Mouse (Mus musculus): ENCODE measurements around the gene Rptn. TPM values are rescaled to one million over a fixed set of nuclear protein-coding genes. Genes with fewer than 3 reads are reported as not detected.

Gene Rptn
- 1.2 and 6.0 TPM in 2 replicates for polyA plus RNA-seq (2015; fragmentation: Nextera tagmentation; extraction: Ambion mirVana)

DNA sequence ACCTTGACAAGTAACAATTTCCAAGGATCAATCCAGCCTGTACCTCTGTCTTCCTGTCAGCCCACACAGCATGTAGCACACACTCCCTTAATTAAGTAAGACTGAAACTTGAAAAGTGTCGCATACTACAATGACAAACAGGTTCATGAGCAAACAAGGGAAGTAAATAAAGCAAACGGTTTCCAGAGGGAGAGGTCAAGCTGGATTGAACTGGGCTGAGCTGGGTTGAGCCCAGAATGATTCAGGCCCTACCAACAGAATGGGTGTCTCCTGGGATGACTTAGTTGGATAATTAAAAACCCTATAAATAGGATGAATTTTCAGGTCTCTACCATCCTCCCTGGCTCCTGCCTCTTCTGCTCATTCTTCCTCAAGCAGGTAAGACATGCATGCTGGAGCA is at the start of gene Rptn:
Gene Rptn, plus strand, starts transcription at position 334 of the 400 bp plus-strand sequence.
- H3K36me3 ChIP-seq = no peaks in the 10 kb centered on the region
- H3K4me2 ChIP-seq = no peak within 1 kb of the TSS
- no peak within 1 kb of the TSS for H3K4me3 ChIP-seq (replicated peaks)
- 56% methylated on average over 2 of the region's 2 CpGs for WGBS
- ATAC-seq (ENCODE audit: insufficient read depth, low FRiP score, low read depth) = no peak
- no peaks in the 10 kb centered on the region for H3K4me1 ChIP-seq
- H3K9ac ChIP-seq = no peak within 1 kb of the TSS
- H3K27me3 ChIP-seq (replicated peaks) = no peaks in the 10 kb centered on the region
- no peak within 1 kb of the TSS for H3K27ac ChIP-seq
- H3K9me3 ChIP-seq = no peaks in the 10 kb centered on the region

DNA sequence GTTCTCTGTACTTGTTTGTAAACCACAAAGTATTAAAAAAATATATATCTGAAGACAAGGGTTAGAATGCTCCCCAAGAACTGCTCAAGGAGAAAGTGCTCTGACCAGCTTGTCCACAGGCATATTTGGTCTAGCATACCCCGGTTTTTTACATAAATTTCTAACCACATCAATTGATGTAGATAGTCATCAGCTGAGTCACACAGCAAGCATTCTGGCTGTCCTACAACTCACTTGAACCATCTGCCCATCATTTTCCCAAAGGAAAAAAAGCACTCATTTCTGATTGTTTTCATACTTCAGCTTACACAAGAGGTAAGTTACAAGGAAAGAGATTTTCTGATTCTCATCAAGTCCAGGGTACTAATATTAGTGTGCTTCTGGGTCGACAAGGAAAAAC is 46.6 kb upstream of the Rptn start:
- 77% methylated on average over 2 of the region's 2 CpGs for WGBS
- H3K4me3 ChIP-seq (replicated peaks) = no peak overlapping the region
- no peaks in the 10 kb centered on the region for H3K4me1 ChIP-seq
- ATAC-seq (ENCODE audit: insufficient read depth, low FRiP score, low read depth) = no peak
- no peaks in the 10 kb centered on the region for H3K36me3 ChIP-seq
- H3K9me3 ChIP-seq = no peaks in the 10 kb centered on the region
- H3K4me2 ChIP-seq = no peak overlapping the region
- H3K9ac ChIP-seq = no peak overlapping the region
- H3K27me3 ChIP-seq (replicated peaks) = no peaks in the 10 kb centered on the region
- H3K27ac ChIP-seq = no peak overlapping the region

DNA sequence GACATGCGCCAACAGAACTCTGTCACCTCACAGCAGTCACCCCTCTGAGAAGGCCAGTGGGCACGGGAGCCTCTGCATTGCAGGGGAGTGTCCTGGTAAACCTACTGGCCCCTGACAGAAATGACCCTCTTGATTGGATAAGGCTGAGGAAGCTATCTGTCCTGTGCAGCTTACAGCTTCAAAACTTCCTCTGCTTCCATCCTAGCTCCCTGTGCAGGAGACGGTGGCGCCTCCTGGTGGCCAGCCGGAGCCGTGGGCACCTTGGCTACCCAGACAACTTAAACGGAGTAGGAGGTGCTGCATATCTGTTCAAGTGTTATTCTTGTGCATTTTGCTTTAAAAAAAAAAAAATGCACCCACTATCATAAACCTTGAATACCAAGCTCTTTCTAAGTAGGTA is 33.5 kb upstream of the Rptn start:
- no peak overlapping the region for H3K4me2 ChIP-seq
- WGBS = 19% methylated on average over 7 of the region's 7 CpGs

DNA sequence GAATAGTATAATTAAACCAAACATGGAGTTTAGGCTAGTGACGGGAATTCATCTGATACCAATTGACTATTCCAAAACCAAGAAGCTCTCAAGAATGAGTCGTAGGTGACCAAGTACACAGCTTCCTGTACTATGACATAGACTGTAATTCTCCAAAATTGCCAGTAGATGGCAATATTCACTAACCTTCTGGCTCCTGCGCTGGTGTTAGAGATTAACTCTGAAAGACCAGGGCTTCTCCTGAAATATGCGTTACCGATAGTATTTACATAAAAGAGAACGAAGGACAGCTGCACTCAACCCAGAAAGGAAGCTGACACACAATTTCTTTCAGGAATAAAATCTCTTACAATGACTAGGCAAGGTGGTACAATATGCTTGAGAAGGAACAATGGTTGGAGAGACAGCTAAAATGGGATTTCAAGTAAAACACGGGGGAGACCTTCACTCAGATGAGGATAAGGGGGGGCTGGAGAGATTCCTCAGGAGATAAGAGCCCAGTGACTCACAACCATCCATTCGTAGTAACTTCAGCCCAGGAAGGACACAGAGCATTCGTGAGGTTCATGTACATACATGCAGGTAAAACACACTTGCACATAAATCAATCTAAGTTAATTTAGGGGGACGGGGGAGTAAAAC is 31.4 kb upstream of the Rptn start:
- peak overlapping the region; percentile 39 for H3K4me2 ChIP-seq
- H3K9ac ChIP-seq = no peak overlapping the region
- H3K27ac ChIP-seq = no peak overlapping the region
- H3K36me3 ChIP-seq = no peaks in the 10 kb centered on the region
- no peaks in the 10 kb centered on the region for H3K27me3 ChIP-seq (replicated peaks)
- no peaks in the 10 kb centered on the region for H3K4me1 ChIP-seq
- ATAC-seq (ENCODE audit: insufficient read depth, low FRiP score, low read depth) = peak; percentile 55; the same call in 1 of the 2 replicates
- H3K9me3 ChIP-seq = no peaks in the 10 kb centered on the region
- 10% methylated on average over 10 of the region's 10 CpGs for WGBS
- H3K4me3 ChIP-seq (replicated peaks) = no peak overlapping the region

More for the DNA sequence above, 33.5 kb upstream of the Rptn start:
- Histone ChIP-seq H3K4me3 (replicated peaks) (no peak overlapping the region), H3K4me1 (no peaks in the 10 kb centered on the region), H3K36me3 (no peaks in the 10 kb centered on the region), H3K9ac (no peak overlapping the region), H3K9me3 (no peaks in the 10 kb centered on the region), H3K27me3 (replicated peaks) (no peaks in the 10 kb centered on the region), H3K27ac (no peak overlapping the region)
- no peak for ATAC-seq (ENCODE audit: insufficient read depth, low FRiP score, low read depth)

DNA sequence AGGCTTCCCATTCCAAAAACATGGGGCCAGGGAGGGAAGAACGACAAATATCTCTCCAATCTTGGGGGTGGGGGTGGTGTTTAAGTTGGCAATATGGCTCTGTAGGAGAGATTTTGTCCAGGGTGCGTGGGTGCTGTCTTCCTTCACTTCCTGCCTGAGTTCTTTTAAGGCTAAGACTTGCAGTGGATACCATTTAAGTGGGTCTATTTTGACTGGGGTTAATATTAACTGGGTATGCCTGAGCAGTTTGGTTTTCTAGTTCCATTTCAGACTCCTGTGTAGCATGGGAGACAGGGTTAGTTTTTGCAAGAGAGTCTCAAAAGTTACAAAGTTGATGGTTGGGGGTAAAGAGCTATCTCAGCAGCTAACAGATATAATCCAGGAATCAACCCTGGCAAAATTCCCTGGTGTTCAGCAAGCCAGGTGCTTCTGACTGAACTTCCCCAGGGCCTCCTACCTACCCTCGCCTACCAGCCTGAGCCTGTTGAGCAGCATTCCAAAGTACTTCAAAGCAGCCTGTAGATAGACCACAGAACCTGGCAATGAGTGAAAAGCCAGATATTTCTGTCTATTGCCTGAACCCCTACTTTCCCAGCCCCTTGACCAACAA is 26.4 kb upstream of the Rptn start:
- Histone ChIP-seq H3K9me3 (no peaks in the 10 kb centered on the region), H3K9ac (no peak overlapping the region), H3K4me3 (replicated peaks) (no peak overlapping the region), H3K4me1 (no peaks in the 10 kb centered on the region), H3K4me2 (no peak overlapping the region), H3K36me3 (no peaks in the 10 kb centered on the region), H3K27me3 (replicated peaks) (no peaks in the 10 kb centered on the region), H3K27ac (peak overlapping the region; percentile 78)
- WGBS = 40% methylated on average over 3 of the region's 3 CpGs
- ATAC-seq (ENCODE audit: insufficient read depth, low FRiP score, low read depth) = peak; percentile 86; the same call in 1 of the 2 replicates

DNA sequence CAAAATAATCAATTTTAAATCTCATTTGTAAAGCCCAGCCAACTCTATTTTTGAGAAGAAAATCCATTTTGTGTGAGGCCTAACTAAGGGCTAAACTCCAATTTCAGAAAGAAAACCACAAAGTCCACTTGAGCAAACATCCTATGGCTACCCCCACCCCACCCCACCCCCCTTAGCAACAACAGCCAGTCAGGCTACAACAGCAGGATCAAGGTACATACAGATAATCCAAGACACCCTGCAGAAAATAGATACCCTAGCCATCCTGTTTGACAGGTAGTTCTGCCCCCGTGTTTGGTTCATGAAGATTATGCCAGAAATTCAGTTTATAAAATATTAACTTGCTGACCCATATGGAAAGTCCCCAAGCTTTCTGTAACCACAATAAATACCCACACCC is 25.3 kb upstream of the Rptn start:
- Histone ChIP-seq H3K4me3 (replicated peaks) (no peak overlapping the region), H3K27ac (peak overlapping the region; percentile 64; the same call in 1 of the 2 replicates), H3K4me2 (no peak overlapping the region), H3K9ac (no peak overlapping the region), H3K4me1 (no peaks in the 10 kb centered on the region), H3K27me3 (replicated peaks) (no peaks in the 10 kb centered on the region), H3K9me3 (no peaks in the 10 kb centered on the region), H3K36me3 (no peaks in the 10 kb centered on the region)
- 48% methylated on average over 1 of the region's 1 CpGs for WGBS
- ATAC-seq (ENCODE audit: insufficient read depth, low FRiP score, low read depth) = no peak

DNA sequence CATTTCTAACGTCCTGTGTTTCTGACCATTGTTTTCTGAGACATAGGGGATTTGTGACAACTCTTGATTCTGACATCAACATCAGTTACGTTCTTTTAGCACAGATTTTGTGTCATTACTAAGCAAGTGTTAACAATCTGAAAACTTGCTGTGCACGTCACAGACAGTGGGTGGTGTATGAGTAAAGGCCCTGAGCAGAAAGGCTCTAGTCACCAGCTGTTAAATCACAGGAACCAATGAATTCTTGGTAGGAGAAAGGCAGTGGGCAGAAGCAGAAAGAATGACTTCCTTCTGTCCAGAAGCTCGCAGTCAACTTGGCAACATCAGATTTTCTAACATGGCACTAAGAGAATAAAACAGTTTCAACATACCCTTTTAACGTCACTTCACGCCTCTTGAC is 20.1 kb upstream of the Rptn start:
- no peak overlapping the region for H3K4me3 ChIP-seq (replicated peaks)
- no peak for ATAC-seq (ENCODE audit: insufficient read depth, low FRiP score, low read depth)
- H3K36me3 ChIP-seq = no peaks in the 10 kb centered on the region
- no peak overlapping the region for H3K9ac ChIP-seq
- H3K27me3 ChIP-seq (replicated peaks) = no peaks in the 10 kb centered on the region
- no peak overlapping the region for H3K4me2 ChIP-seq
- 71% methylated on average over 6 of the region's 6 CpGs for WGBS
- no peak overlapping the region for H3K27ac ChIP-seq
- no peaks in the 10 kb centered on the region for H3K9me3 ChIP-seq
- no peaks in the 10 kb centered on the region for H3K4me1 ChIP-seq

DNA sequence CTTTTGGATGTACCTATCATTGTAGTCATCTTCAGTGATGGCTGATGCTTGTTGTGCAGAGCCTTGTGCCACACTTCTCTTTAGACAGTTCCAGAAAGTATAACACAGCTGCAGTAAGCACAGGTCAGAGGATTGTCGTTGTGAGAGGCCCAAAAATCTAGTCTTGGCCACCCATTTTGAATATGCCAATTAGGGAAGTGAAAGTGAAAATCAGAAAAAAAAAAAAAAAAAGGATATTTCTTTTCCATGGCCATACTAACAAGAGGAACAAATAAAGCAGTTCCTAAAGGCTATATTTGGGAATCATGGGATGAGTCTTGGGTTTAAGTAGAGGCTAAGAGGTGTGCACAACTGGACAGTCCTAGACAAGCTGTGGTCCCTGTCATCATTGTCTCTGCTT is 18.3 kb upstream of the Rptn start:
- Histone ChIP-seq H3K9me3 (no peaks in the 10 kb centered on the region), H3K27me3 (replicated peaks) (no peaks in the 10 kb centered on the region), H3K4me1 (no peaks in the 10 kb centered on the region), H3K36me3 (no peaks in the 10 kb centered on the region), H3K27ac (no peak overlapping the region), H3K9ac (no peak overlapping the region), H3K4me2 (no peak overlapping the region), H3K4me3 (replicated peaks) (no peak overlapping the region)
- 69% methylated on average over 1 of the region's 1 CpGs for WGBS
- ATAC-seq (ENCODE audit: insufficient read depth, low FRiP score, low read depth) = no peak

DNA sequence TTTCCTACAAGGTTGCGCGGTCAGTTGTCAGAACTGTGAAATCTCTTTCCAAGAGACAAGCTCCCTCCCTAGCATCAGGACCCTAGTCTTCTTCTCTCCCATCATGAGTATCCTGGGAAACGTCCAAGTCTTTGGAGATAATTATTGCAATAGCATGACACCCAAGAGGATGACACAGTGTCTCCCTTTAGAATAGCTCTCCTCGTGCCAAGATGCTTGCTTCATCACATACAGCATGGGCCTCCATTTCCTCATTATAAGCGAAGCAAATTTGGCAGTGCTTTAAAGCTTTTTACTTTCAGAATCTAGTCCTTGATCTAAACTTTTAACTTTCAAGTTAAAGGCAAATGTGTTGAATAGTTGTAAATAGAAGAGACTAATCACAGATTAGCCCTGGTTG is 17.9 kb upstream of the Rptn start:
- Histone ChIP-seq H3K27ac (no peak overlapping the region), H3K9me3 (no peaks in the 10 kb centered on the region), H3K27me3 (replicated peaks) (no peaks in the 10 kb centered on the region), H3K4me3 (replicated peaks) (no peak overlapping the region), H3K4me2 (no peak overlapping the region), H3K9ac (no peak overlapping the region), H3K4me1 (0 out of 2 replicates have a peak, but pooled peaks cover 1% of the 10 kb centered on the region), H3K36me3 (no peaks in the 10 kb centered on the region)
- 87% methylated on average over 5 of the region's 5 CpGs for WGBS
- no peak for ATAC-seq (ENCODE audit: insufficient read depth, low FRiP score, low read depth)

DNA sequence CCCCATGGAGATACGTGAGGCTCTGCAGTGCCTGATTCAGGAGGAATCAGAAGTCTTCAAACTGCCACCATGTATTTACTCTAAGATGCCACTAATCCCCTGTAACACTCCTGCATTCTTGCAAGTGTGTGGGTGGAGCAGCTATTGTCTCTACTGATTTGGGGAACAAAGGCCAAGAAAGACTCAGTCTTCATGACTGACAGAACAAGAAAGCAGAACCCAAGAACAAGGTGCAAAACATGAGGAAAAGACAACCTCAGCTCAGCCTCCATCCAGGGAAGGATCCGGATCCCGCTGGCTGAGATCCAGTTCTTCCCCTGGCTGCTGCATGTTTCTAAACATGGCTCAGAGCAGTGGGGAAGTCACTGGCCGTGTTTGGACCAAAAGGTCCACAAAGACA is 15.4 kb upstream of the Rptn start:
- WGBS = 65% methylated on average over 4 of the region's 4 CpGs
- no peak overlapping the region for H3K27ac ChIP-seq
- no peak for ATAC-seq (ENCODE audit: insufficient read depth, low FRiP score, low read depth)
- no peak overlapping the region for H3K4me3 ChIP-seq (replicated peaks)
- H3K4me1 ChIP-seq = 0 out of 2 replicates have a peak, but pooled peaks cover 3% of the 10 kb centered on the region
- no peak overlapping the region for H3K9ac ChIP-seq
- H3K4me2 ChIP-seq = no peak overlapping the region
- H3K36me3 ChIP-seq = no peaks in the 10 kb centered on the region
- H3K27me3 ChIP-seq (replicated peaks) = no peaks in the 10 kb centered on the region
- H3K9me3 ChIP-seq = no peaks in the 10 kb centered on the region

DNA sequence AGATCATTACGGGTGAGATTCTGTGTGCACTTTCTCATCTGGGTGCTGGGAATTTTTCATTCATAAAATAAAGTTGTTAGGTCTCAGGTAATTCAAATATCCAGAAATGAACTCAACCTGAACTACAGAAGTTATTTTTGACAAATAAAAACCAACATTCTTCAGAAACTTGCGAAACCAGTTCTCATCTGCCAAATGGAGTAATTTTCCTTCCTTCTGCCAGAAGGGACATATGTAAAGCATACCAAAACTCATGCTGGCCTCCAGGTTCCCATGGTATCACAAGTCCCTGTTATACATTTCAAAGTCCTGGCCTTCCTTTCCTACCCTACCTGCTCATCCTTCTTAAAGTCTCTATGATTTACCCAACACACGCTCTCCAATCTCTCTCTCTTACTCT is 10.4 kb downstream of the Rptn start:
- Histone ChIP-seq H3K9ac (no peak overlapping the region), H3K4me3 (replicated peaks) (no peak overlapping the region), H3K36me3 (no peaks in the 10 kb centered on the region), H3K27ac (no peak overlapping the region), H3K27me3 (replicated peaks) (no peaks in the 10 kb centered on the region), H3K9me3 (no peaks in the 10 kb centered on the region), H3K4me1 (no peaks in the 10 kb centered on the region), H3K4me2 (no peak overlapping the region)
- 86% methylated on average over 3 of the region's 3 CpGs for WGBS
- no peak for ATAC-seq (ENCODE audit: insufficient read depth, low FRiP score, low read depth)

DNA sequence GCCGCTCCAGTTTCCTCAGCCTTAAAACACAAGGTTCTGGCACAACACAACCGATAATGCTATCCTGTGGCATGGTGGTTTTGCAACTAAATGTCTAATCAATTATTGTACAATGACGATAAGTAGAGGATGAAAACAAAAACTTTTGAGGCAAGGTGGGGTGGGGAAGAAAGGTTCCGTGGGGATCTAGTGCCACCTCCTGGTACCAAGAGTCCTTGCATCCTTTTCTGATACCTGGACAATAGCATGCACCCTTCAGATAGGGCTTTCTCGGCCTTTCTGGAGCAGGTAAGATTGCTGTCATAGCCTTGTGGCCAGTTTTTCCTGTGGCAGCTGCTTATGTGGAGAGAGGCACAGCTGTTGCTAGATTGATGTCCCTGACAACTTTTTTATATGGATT is 13.5 kb downstream of the Rptn start:
- Histone ChIP-seq H3K4me3 (replicated peaks) (no peak overlapping the region), H3K27me3 (replicated peaks) (no peaks in the 10 kb centered on the region), H3K4me2 (no peak overlapping the region), H3K9ac (no peak overlapping the region), H3K9me3 (no peaks in the 10 kb centered on the region), H3K36me3 (no peaks in the 10 kb centered on the region), H3K27ac (no peak overlapping the region), H3K4me1 (no peaks in the 10 kb centered on the region)
- 29% methylated on average over 5 of the region's 5 CpGs for WGBS
- ATAC-seq (ENCODE audit: insufficient read depth, low FRiP score, low read depth) = no peak
